Comparison of ENCODE assay signal across 9 mouse cellular contexts in genomic region chr10:86483968-86484367, GRCm38 (mm10). TPM values are rescaled to one million over a fixed set of nuclear protein-coding genes. Genes with fewer than 3 reads are reported as not detected.
A peak's percentile ranks its signal among the peaks of the same experiment; 100 is the strongest.
DNase-seq lines count a peak whose midpoint lies in the region; ATAC-seq and TF ChIP-seq lines count a peak whose summit lies in the region.
"Had no signal": no experiment of that assay in that cellular context is flagged by ENCODE, and none has a peak within 500 bp of the region (broad histone marks: within the 10 kb centered on the region; RNA-seq: fewer than 3 reads in every experiment).

No protein-coding gene starts in this region.

- TF ChIP-seq CTCF in cerebellum, adult 2 months (IDR thresholded peaks at IDR 0.05; ENCODE audit: borderline replicate concordance, insufficient read depth, low read depth, low read length) = peak; percentile 51; the same call in 1 of the 2 replicates
- TF ChIP-seq CTCF in left cerebral cortex, adult 2 months (IDR thresholded peaks at IDR 0.05) = peak; percentile 58
- TF ChIP-seq CTCF in lung, embryonic 14.5 days (IDR thresholded peaks at IDR 0.05; ENCODE audit: low read depth) = peak; percentile 68

- no peaks in the 10 kb centered on the region for H3K27me3 ChIP-seq in cerebellum, adult 2 months (ENCODE audit: control insufficient read depth, insufficient read depth, low read length)
- H3K27me3 ChIP-seq in lung, embryonic 14.5 days (ENCODE audit: insufficient read depth, low read length) = no peaks in the 10 kb centered on the region
- H3K27me3 ChIP-seq: heart, embryonic 13.5 days had no signal

- no peak overlapping the region for H3K9ac ChIP-seq in lung, embryonic 14.5 days
- H3K9ac ChIP-seq: heart, embryonic 13.5 days had no signal

- no peaks in the 10 kb centered on the region for H3K9me3 ChIP-seq in lung, embryonic 14.5 days (ENCODE audit: low read depth, low read length)
- H3K9me3 ChIP-seq: heart, embryonic 13.5 days had no signal

- ATAC-seq in cerebellum, adult (ENCODE audit: insufficient number of reproducible peaks, low FRiP score, low TSS enrichment) = no peak
- ATAC-seq in lung, embryonic 14.5 days (ENCODE audit: insufficient read depth) = no peak
- ATAC-seq in inflammation-experienced regulatory T-cells, adult 6 months = no peak

- WGBS in cerebellum, adult 2 months = 27% methylated on average over 3 of the region's 3 CpGs
- 20% methylated on average over 3 of the region's 3 CpGs for WGBS in lung, embryonic 14.5 days

- H3K4me3 ChIP-seq in cerebellum, adult 2 months (replicated peaks; ENCODE audit: insufficient read depth, low read depth, low read length) = no peak overlapping the region
- no peak overlapping the region for H3K4me3 ChIP-seq in left cerebral cortex, adult 2 months
- H3K4me3 ChIP-seq in lung, embryonic 14.5 days (ENCODE audit: low read depth, low read length) = no peak overlapping the region
- H3K4me3 ChIP-seq: heart, embryonic 13.5 days had no signal

- DNase-seq in cerebellum, adult 2 months = no peak
- no peak for DNase-seq in left cerebral cortex, adult 2 months (ENCODE audit: extremely low spot score in 1 of 2, low spot score in 2 of 2)
- no peak for DNase-seq in left cerebral cortex, adult 8-10 months (ENCODE audit: low spot score in 2 of 2)
- DNase-seq in adrenal gland, postnatal 25 days = peak; percentile 58
- peak; percentile 55 for DNase-seq in lung, embryonic 14.5 days
- DNase-seq in yolk sac, embryonic 10.5 days (ENCODE audit: low spot score) = no peak

- intact Hi-C loops in left cerebral cortex, adult 2 months (cut with DNase I) = no loop called here

- no peak overlapping the region for H3K4me2 ChIP-seq in lung, embryonic 14.5 days
- H3K4me2 ChIP-seq: heart, embryonic 13.5 days had no signal

- H3K27ac ChIP-seq in cerebellum, adult 2 months (ENCODE audit: insufficient read depth, low read length) = no peak overlapping the region
- H3K27ac ChIP-seq in left cerebral cortex, adult 2 months = no peak overlapping the region
- H3K27ac ChIP-seq in lung, embryonic 14.5 days (ENCODE audit: low read depth) = no peak overlapping the region
- H3K27ac ChIP-seq: heart, embryonic 13.5 days had no signal

- no peak for TF ChIP-seq POLR2A in cerebellum, adult 2 months (IDR thresholded peaks at IDR 0.05; ENCODE audit: borderline replicate concordance, insufficient read depth, low read length)

- peaks cover 4% of the 10 kb centered on the region; the same call in 1 of the 2 replicates for H3K4me1 ChIP-seq in cerebellum, adult 2 months (ENCODE audit: control insufficient read depth, insufficient read depth, low read length)
- no peaks in the 10 kb centered on the region for H3K4me1 ChIP-seq in lung, embryonic 14.5 days (ENCODE audit: insufficient read depth)
- H3K4me1 ChIP-seq: heart, embryonic 13.5 days had no signal

- no peaks in the 10 kb centered on the region for H3K36me3 ChIP-seq in lung, embryonic 14.5 days (ENCODE audit: insufficient read depth)
- H3K36me3 ChIP-seq: heart, embryonic 13.5 days had no signal

RNA-seq across cellular contexts. Expression of gene Syn3, which starts 14.7 kb away (rescaled TPM):
- polyA plus RNA-seq in cerebellum, adult 2 months (2012; rRNA removed) = 9.5 and 10.6 TPM in 2 replicates
- total RNA-seq in left cerebral cortex, adult 2 months (2021) = 10 to 100 TPM; 29.9 to 30.8 TPM
- total RNA-seq in left cerebral cortex, adult 8-10 months (2022) = 10 to 100 TPM; 26.7 to 30.5 (median 29.9) TPM
- 3.4 and 5.2 TPM in 2 replicates for total RNA-seq in adrenal gland, postnatal 25 days (2021)
- 2.2 and 2.4 TPM in 2 replicates for polyA plus RNA-seq in lung, embryonic 14.5 days (2014; fragmentation: Nextera tagmentation; extraction: Ambion mirVana)
- polyA plus RNA-seq in inflammation-experienced regulatory T-cells, adult 6 months (2017; shearing (Covaris generic)) = not detected

Comparison
In these comparisons a context has a peak if more than half of its experiments do, and no peak if none do; other contexts are left out.
1. DNase-seq: peak in adrenal gland, postnatal 25 days (single experiment) and lung, embryonic 14.5 days (single experiment); none in cerebellum, adult 2 months (0 of 2), left cerebral cortex, adult 2 months (0 of 2), left cerebral cortex, adult 8-10 months (0 of 2) and yolk sac, embryonic 10.5 days (single experiment).
2. Peak in every context shown above with its lines, with median percentiles within 50 percentile points of each other: CTCF ChIP-seq.